Mouse (Mus musculus): ENCODE data around the gene Scp2.

Gene Scp2

GRCm38 (mm10) chr4:108018961-108019921 lies 125.6 kb downstream of the Scp2 start:
- ATAC-seq (ENCODE audit: low TSS enrichment), result peak; percentile 52; the same call in 1 of the 2 replicates

- ATAC-seq (ENCODE audit: low TSS enrichment), result no peak
Measured at GRCm38 (mm10) chr4:108018241-108018923, 126.4 kb downstream of the Scp2 start.

GRCm38 (mm10) chr4:108017839-108018238 lies 127.0 kb downstream of the Scp2 start:
- no peak for ATAC-seq (ENCODE audit: low TSS enrichment)

GRCm38 (mm10) chr4:108016321-108016720 lies 128.5 kb downstream of the Scp2 start:
- no peak for ATAC-seq (ENCODE audit: low TSS enrichment)

- ATAC-seq (ENCODE audit: low TSS enrichment), result no peak
Measured at GRCm38 (mm10) chr4:108015067-108015765, 129.6 kb downstream of the Scp2 start.

- no peak for ATAC-seq (ENCODE audit: low TSS enrichment)
Measured at GRCm38 (mm10) chr4:108014466-108014865, 130.3 kb downstream of the Scp2 start.

GRCm38 (mm10) chr4:108008541-108008940 lies 136.3 kb downstream of the Scp2 start:
- ATAC-seq (ENCODE audit: low TSS enrichment), result no peak

GRCm38 (mm10) chr4:108007532-108008103 lies 137.2 kb downstream of the Scp2 start:
- no peak for ATAC-seq (ENCODE audit: low TSS enrichment)

GRCm38 (mm10) chr4:108005328-108005727 lies 139.5 kb downstream of the Scp2 start:
- no peak for ATAC-seq (ENCODE audit: low TSS enrichment)

GRCm38 (mm10) chr4:107999380-107999779 lies 145.4 kb downstream of the Scp2 start:
- no peak for ATAC-seq (ENCODE audit: low TSS enrichment)

- ATAC-seq (ENCODE audit: low TSS enrichment), result no peak
Measured at GRCm38 (mm10) chr4:107998641-107999332, 146.0 kb downstream of the Scp2 start.

- ATAC-seq (ENCODE audit: low TSS enrichment), result peak; percentile 20; the same call in 1 of the 2 replicates
Measured at GRCm38 (mm10) chr4:107996418-107996986, 148.3 kb downstream of the Scp2 start.

GRCm38 (mm10) chr4:107995727-107996126 lies 149.1 kb downstream of the Scp2 start:
- no peak for ATAC-seq (ENCODE audit: low TSS enrichment)

GRCm38 (mm10) chr4:107995011-107995410 lies 149.8 kb downstream of the Scp2 start:
- ATAC-seq (ENCODE audit: low TSS enrichment), result no peak

All from frontal cortex, adult (tissue).